Mouse (Mus musculus) limb, embryonic 11.5 days (tissue): ENCODE data around the gene Olfr895. TPM values are rescaled to one million over a fixed set of nuclear protein-coding genes. Genes with fewer than 3 reads are reported as not detected.

ENCODE experiments used
- ATAC-seq: fragments of 200-750 bp; cut with Nextera tagmentation; 2 replicates; pipeline ENCODE4 v1.8.0; 2017; ENCODE audit warnings: low read depth; ENCODE audit not compliant: insufficient number of reproducible peaks, low FRiP score, low TSS enrichment
- DNase-seq: peaks from one replicate; pipeline ENCODE4 v3.0.0-alpha.2; 2015; ENCODE audit warnings: low spot score
- H3K27ac ChIP-seq: fragments of 300-500 bp; sonication (generic); replicated peaks from 2 replicates; pipeline ENCODE4 v1.5.1; 2014; ENCODE audit warnings: low read depth, mild to moderate bottlenecking, low read length
- H3K27me3 ChIP-seq: fragments of 300-500 bp; sonication (generic); 2 replicates; pipeline ENCODE4 v1.6.1; 2014; ENCODE audit warnings: mild to moderate bottlenecking, low read length, mixed read lengths; ENCODE audit not compliant: control insufficient read depth, insufficient read depth
- H3K36me3 ChIP-seq: fragments of 300-500 bp; sonication (generic); 2 replicates; pipeline ENCODE4 v1.6.1; 2014; ENCODE audit warnings: mild to moderate bottlenecking, low read length, moderate library complexity, mixed read lengths; ENCODE audit not compliant: control insufficient read depth, insufficient read depth
- H3K4me1 ChIP-seq: fragments of 300-500 bp; sonication (generic); 2 replicates; pipeline ENCODE4 v1.6.1; 2014; ENCODE audit warnings: low read length, mixed read lengths; ENCODE audit not compliant: control insufficient read depth, insufficient read depth
- H3K4me2 ChIP-seq: fragments of 300-500 bp; sonication (generic); 2 replicates; pipeline ENCODE4 v1.6.1; 2014; ENCODE audit warnings: low read depth, mild to moderate bottlenecking, moderate library complexity; ENCODE audit not compliant: severe bottlenecking
- H3K4me3 ChIP-seq: fragments of 300-500 bp; sonication (generic); 2 replicates; pipeline ENCODE4 v1.5.1; 2014; ENCODE audit warnings: low read depth, low read length
- H3K9ac ChIP-seq: fragments of 300-500 bp; sonication (generic); 2 replicates; pipeline ENCODE4 v1.6.1; 2014; ENCODE audit warnings: mild to moderate bottlenecking, low read length
- H3K9me3 ChIP-seq: fragments of 300-500 bp; sonication (generic); 2 replicates; pipeline ENCODE4 v1.6.1; 2016; ENCODE audit warnings: low read length; ENCODE audit not compliant: control insufficient read depth
- WGBS: fragments of 180-500 bp; shearing (Covaris S2); extraction: QIAGEN DNeasy Blood & Tissue Kit; methylation state at CpG from one replicate; pipeline ENCODE4 v1.1.7; 2014; 5-methylcytosine and 5-hydroxymethylcytosine counted together
- polyA plus RNA-seq: library from polyadenylated mRNA; unstranded; fragments of >200 nt; fragmentation: Nextera tagmentation; extraction: Ambion mirVana; gene quantifications from 2 replicates; pipeline ENCODE4 v1.2.1, GENCODE M21; 2014

The Olfr895 gene
- not detected in 2 replicates for polyA plus RNA-seq

DNA sequence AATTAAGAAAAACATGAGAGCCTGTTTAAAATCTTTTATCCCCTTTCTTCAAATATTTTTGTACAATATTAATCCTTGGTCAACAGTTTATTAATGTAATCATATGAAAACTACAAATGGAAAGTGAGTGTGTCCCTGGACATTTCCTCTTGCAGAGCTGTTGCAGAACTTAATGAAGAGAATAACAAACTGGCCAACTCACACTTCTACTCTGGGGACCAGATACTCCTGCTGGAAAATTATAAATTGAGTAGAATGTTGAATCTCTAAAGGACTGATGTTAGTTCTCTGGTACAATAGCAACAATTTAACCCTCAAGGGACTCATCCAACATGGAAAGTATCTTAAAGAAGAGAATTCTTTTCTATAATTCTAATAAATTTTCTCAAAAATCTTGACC is at the start of gene Olfr895:
Olfr895 (plus strand) TSS at position 301 of the 400 bp plus-strand sequence.
- H3K27me3 ChIP-seq, result no peaks in the 10 kb centered on the region
- H3K36me3 ChIP-seq, result no peaks in the 10 kb centered on the region
- no peak within 1 kb of the TSS for H3K9ac ChIP-seq
- no peak within 1 kb of the TSS for H3K27ac ChIP-seq
- no peak within 1 kb of the TSS for H3K4me3 ChIP-seq
- H3K9me3 ChIP-seq, result no peaks in the 10 kb centered on the region
- no peak within 1 kb of the TSS for H3K4me2 ChIP-seq
- H3K4me1 ChIP-seq, result no peaks in the 10 kb centered on the region
- ATAC-seq, result no peak
- no peak for DNase-seq

- no peak within 1 kb of the TSS for H3K9ac ChIP-seq
- H3K4me1 ChIP-seq, result no peaks in the 10 kb centered on the region
- H3K4me3 ChIP-seq, result no peak within 1 kb of the TSS
- no peak for DNase-seq
- ATAC-seq, result no peak
- H3K27me3 ChIP-seq, result no peaks in the 10 kb centered on the region
- no peak within 1 kb of the TSS for H3K4me2 ChIP-seq
- H3K27ac ChIP-seq, result no peak within 1 kb of the TSS
- no peaks in the 10 kb centered on the region for H3K9me3 ChIP-seq
- no peaks in the 10 kb centered on the region for H3K36me3 ChIP-seq
Observed at GRCm38 (mm10) chr9:38252474-38252873, 15.2 kb upstream of the Olfr895 start, which contains the start of gene Olfr143. Gene Olfr143 (plus strand): TSS chr9:38252774.

GRCm38 (mm10) chr9:38290807-38291206 is 23.2 kb downstream of the Olfr895 start, which contains the start of gene Olfr896-ps1:
Gene Olfr896-ps1 (plus strand): TSS chr9:38291107.
- no peaks in the 10 kb centered on the region for H3K9me3 ChIP-seq
- no peaks in the 10 kb centered on the region for H3K36me3 ChIP-seq
- H3K27me3 ChIP-seq, result no peaks in the 10 kb centered on the region
- no peak for DNase-seq
- no peak within 1 kb of the TSS for H3K9ac ChIP-seq
- H3K27ac ChIP-seq, result no peak within 1 kb of the TSS
- no peak within 1 kb of the TSS for H3K4me3 ChIP-seq
- ATAC-seq, result no peak
- no peak within 1 kb of the TSS for H3K4me2 ChIP-seq
- 90% methylated on average over 1 of the region's 1 CpGs for WGBS
- H3K4me1 ChIP-seq, result no peaks in the 10 kb centered on the region

Other genes starting within 250 kb of the Olfr895 start
- not detected in 2 replicates for gene Olfr883, start 242.0 kb upstream of the Olfr895 start, polyA plus RNA-seq
- not detected in 2 replicates for gene Olfr884, start 221.3 kb upstream of the Olfr895 start, polyA plus RNA-seq
- gene Olfr885, start 206.5 kb upstream of the Olfr895 start, polyA plus RNA-seq, result not detected in 2 replicates
- not detected in 2 replicates for gene Olfr887, start 183.8 kb upstream of the Olfr895 start, polyA plus RNA-seq
- not detected in 2 replicates for gene Olfr888, start 159.7 kb upstream of the Olfr895 start, polyA plus RNA-seq
- gene Olfr889, start 152.7 kb upstream of the Olfr895 start, polyA plus RNA-seq, result 0.07 TPM in 2 replicates
- gene Olfr890, start 125.3 kb upstream of the Olfr895 start, polyA plus RNA-seq, result not detected in 2 replicates
- not detected in 2 replicates for gene Olfr891, start 87.0 kb upstream of the Olfr895 start, polyA plus RNA-seq
- not detected in 2 replicates for gene Olfr893, start 59.5 kb upstream of the Olfr895 start, polyA plus RNA-seq
- gene Olfr894, start 49.8 kb upstream of the Olfr895 start, polyA plus RNA-seq, result not detected in 2 replicates
- gene Olfr143, start 15.1 kb upstream of the Olfr895 start, polyA plus RNA-seq, result not detected in 2 replicates
- gene Olfr896-ps1, start 23.3 kb downstream of the Olfr895 start, polyA plus RNA-seq, result not detected in 2 replicates
- gene Olfr25, start 61.2 kb downstream of the Olfr895 start, polyA plus RNA-seq, result not detected in 2 replicates
- not detected in 2 replicates for gene Olfr898, start 80.6 kb downstream of the Olfr895 start, polyA plus RNA-seq
- gene Olfr250, start 99.0 kb downstream of the Olfr895 start, polyA plus RNA-seq, result not detected in 2 replicates
- gene Olfr251, start 109.2 kb downstream of the Olfr895 start, polyA plus RNA-seq, result not detected in 2 replicates
- gene Olfr147, start 133.8 kb downstream of the Olfr895 start, polyA plus RNA-seq, result not detected in 2 replicates
- not detected in 2 replicates for gene Olfr901, start 161.6 kb downstream of the Olfr895 start, polyA plus RNA-seq
- not detected in 2 replicates for gene Olfr902, start 179.8 kb downstream of the Olfr895 start, polyA plus RNA-seq
- not detected in 2 replicates for gene Olfr904, start 195.3 kb downstream of the Olfr895 start, polyA plus RNA-seq
- gene Olfr905, start 203.3 kb downstream of the Olfr895 start, polyA plus RNA-seq, result not detected in 2 replicates
- not detected in 2 replicates for gene Olfr906, start 219.2 kb downstream of the Olfr895 start, polyA plus RNA-seq
- not detected in 2 replicates for gene Olfr907, start 227.9 kb downstream of the Olfr895 start, polyA plus RNA-seq